Mouse (Mus musculus) lung, postnatal 0 days (tissue): Measurements from ENCODE around the gene Agbl4. TPM values are rescaled to one million over a fixed set of nuclear protein-coding genes. Genes with fewer than 3 reads are reported as not detected.
A peak's percentile ranks its signal among the peaks of the same experiment; 100 is the strongest.

Experiments used
- ATAC-seq: fragments of 200-750 bp; cut with Nextera tagmentation; 2 replicates; pipeline ENCODE4 v1.8.0; 2017; ENCODE audit warnings: moderate library complexity
- DNase-seq: peaks from one replicate; pipeline ENCODE4 v3.0.0-alpha.2; 2016; ENCODE audit warnings: low spot score
- H3K27ac ChIP-seq: fragments of 300-500 bp; sonication (generic); 2 replicates; pipeline ENCODE4 v1.5.1; 2014; ENCODE audit warnings: antibody characterized with exemption, mild to moderate bottlenecking, low read length, mixed read lengths
- H3K27me3 ChIP-seq: fragments of 300-500 bp; sonication (generic); replicated peaks from 2 replicates; pipeline ENCODE4 v1.6.1; 2014; ENCODE audit warnings: low read length, mixed read lengths; ENCODE audit not compliant: insufficient read depth
- H3K36me3 ChIP-seq: fragments of 300-500 bp; sonication (generic); 2 replicates; pipeline ENCODE4 v1.6.1; 2014; ENCODE audit warnings: low read length, mixed read lengths; ENCODE audit not compliant: insufficient read depth
- H3K4me1 ChIP-seq: fragments of 300-500 bp; sonication (generic); 2 replicates; pipeline ENCODE4 v1.6.1; 2014; ENCODE audit warnings: antibody characterized with exemption, low read depth, low read length, mixed read lengths; ENCODE audit not compliant: insufficient read depth
- H3K4me2 ChIP-seq: fragments of 300-500 bp; sonication (generic); replicated peaks from 2 replicates; pipeline ENCODE4 v1.6.1; 2014; ENCODE audit warnings: low read depth, mild to moderate bottlenecking, low read length, moderate library complexity, mixed read lengths
- H3K4me3 ChIP-seq: fragments of 300-500 bp; sonication (generic); 2 replicates; pipeline ENCODE4 v1.5.1; 2014; ENCODE audit warnings: low read depth, low read length
- H3K9ac ChIP-seq: fragments of 300-500 bp; sonication (generic); replicated peaks from 2 replicates; pipeline ENCODE4 v1.6.1; 2014; ENCODE audit warnings: low read depth, mild to moderate bottlenecking
- H3K9me3 ChIP-seq: fragments of 300-500 bp; sonication (generic); 2 replicates; pipeline ENCODE4 v1.6.1; 2016; ENCODE audit warnings: low read length, mixed read lengths
- CTCF ChIP-seq: IDR thresholded peaks from 2 replicates; pipeline ENCODE4 v1.5.1; 2016; ENCODE audit warnings: antibody characterized with exemption, mild to moderate bottlenecking
- EP300 ChIP-seq: IDR thresholded peaks from 2 replicates; pipeline ENCODE4 v1.6.1; 2016; ENCODE audit warnings: antibody characterized with exemption, mild to moderate bottlenecking, control low read depth
- WGBS: fragments of 180-500 bp; shearing (Covaris S2); extraction: QIAGEN DNeasy Blood & Tissue Kit; methylation state at CpG from one replicate; pipeline ENCODE4 v1.1.7; 2014; 5-methylcytosine and 5-hydroxymethylcytosine counted together
- polyA plus RNA-seq: library from polyadenylated mRNA; unstranded; fragments of >200 nt; fragmentation: Nextera tagmentation; extraction: Ambion mirVana; gene quantifications from 2 replicates; pipeline ENCODE4 v1.2.1, GENCODE M21; 2015

The Agbl4 gene
- polyA plus RNA-seq, 1 experiment from 2014 or later: 0.50 TPM

DNA sequence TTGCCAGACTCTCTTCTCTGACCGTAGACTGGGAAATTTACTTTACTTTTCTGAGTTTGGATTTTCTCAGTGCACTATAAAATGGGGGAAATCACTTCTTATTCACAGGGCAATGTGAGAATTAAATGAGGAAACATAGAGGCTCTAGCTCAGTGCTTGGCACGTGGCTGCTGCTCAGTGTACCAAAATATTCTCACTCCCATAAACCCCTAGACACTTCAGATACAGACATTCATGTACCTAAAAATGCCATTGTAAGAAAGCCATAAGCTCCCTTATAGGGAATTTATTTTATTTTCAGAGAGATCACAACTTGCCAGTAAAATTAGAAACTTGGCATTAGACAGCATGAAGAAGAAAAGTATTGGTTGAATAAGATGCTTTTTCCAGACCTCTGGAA, 883.5 kb downstream of the Agbl4 start:
- no peak for ATAC-seq
- 81% methylated on average over 2 of the region's 2 CpGs for WGBS
- no peak overlapping the region for H3K4me3 ChIP-seq

DNA sequence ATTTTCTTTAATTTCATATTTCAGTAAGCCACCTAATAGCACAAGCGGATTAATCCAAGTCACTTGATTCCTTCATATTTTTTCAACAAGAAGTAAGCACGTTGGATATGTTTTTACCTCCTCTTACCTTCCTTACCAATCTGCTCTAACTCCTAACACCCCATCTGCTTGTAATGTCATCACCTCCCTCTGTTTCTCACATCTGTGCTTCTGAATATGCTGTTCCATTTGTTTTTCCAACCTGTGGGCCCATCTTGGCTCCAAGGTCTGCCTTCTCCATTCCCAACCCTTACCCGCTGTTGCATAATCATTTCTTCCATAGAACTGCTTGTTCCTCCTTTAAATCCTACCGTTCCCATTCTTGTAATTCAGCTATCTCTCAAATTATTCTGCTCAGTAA, 884.4 kb downstream of the Agbl4 start:
- no peak for ATAC-seq
- no peaks in the 10 kb centered on the region for H3K27me3 ChIP-seq
- H3K27ac ChIP-seq: no peak overlapping the region
- no peak overlapping the region for H3K4me3 ChIP-seq
- H3K9me3 ChIP-seq: no peaks in the 10 kb centered on the region
- no peak overlapping the region for H3K4me2 ChIP-seq
- no peaks in the 10 kb centered on the region for H3K36me3 ChIP-seq
- no peak overlapping the region for H3K9ac ChIP-seq
- DNase-seq: no peak
- H3K4me1 ChIP-seq: no peaks in the 10 kb centered on the region
- TF ChIP-seq CTCF: no peak
- TF ChIP-seq EP300: no peak
- WGBS: 83% methylated on average over 4 of the region's 4 CpGs

More for the DNA sequence above, 883.5 kb downstream of the Agbl4 start:
- no peaks in the 10 kb centered on the region for H3K36me3 ChIP-seq
- DNase-seq: no peak
- TF ChIP-seq CTCF: no peak
- TF ChIP-seq EP300: no peak
- no peaks in the 10 kb centered on the region for H3K9me3 ChIP-seq
- H3K9ac ChIP-seq: no peak overlapping the region
- H3K4me2 ChIP-seq: no peak overlapping the region
- H3K4me1 ChIP-seq: no peaks in the 10 kb centered on the region
- no peak overlapping the region for H3K27ac ChIP-seq
- H3K27me3 ChIP-seq: no peaks in the 10 kb centered on the region

DNA sequence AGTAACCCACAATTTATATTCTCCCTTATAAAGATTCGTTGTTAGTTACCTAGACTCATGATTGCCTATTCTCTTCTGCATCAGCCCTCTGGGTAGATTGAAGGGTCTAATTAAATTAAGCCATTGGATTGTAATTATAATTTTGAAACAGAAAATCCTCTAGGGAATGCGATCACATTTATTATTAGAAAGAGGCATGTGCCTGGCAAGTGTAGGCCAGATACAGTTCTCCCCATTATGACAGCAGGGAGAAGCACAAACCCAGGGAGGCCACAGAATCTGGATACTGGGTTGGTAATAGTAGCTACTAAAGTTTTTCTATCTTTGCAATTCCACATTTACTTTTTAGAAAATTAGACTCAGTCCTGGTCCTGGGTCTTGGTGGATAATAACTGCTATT, 887.2 kb downstream of the Agbl4 start:
- Histone ChIP-seq H3K4me2 (no peak overlapping the region), H3K4me1 (no peaks in the 10 kb centered on the region), H3K9ac (no peak overlapping the region), H3K4me3 (no peak overlapping the region), H3K9me3 (no peaks in the 10 kb centered on the region), H3K27me3 (no peaks in the 10 kb centered on the region), H3K36me3 (no peaks in the 10 kb centered on the region), H3K27ac (no peak overlapping the region)
- 82% methylated on average over 2 of the region's 2 CpGs for WGBS
- no peak for TF ChIP-seq CTCF
- no peak for TF ChIP-seq EP300
- DNase-seq: no peak
- ATAC-seq: no peak

DNA sequence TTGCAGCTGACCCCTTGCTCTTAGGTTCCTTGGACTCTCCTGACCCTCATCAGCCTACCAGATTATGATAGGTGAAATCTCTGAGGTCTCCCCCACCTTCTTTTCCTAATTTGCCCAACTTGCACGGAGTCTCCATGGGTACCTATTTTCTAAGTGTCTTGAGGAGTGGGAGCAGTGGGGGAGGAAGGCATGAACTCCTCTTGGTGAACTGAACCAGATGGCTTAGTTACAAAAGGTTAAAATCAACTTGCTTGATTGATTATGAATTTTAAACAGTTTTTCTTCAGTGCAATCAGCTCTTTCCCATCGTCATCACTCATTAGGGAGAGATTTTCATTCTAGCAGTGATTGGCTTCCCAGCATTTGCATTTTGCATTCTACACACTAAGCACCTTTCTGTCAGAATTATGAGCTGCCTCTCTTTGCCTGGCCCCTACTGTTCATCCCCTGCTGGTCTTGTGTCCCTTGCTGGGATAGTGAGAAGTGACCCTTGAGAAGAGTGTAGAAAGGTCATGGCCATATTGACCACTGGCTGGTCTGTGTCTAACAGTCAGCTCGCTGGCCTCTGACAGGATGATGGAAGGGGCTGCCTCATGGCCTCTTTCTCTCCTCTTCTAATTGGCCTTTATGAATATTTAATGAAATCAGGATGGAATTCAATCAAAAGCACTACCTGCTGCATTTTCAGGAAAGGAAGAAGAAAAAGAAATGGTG, 897.2 kb downstream of the Agbl4 start:
- H3K36me3 ChIP-seq: no peaks in the 10 kb centered on the region
- TF ChIP-seq CTCF (no peak), EP300 (no peak)
- H3K27ac ChIP-seq: no peak overlapping the region
- no peak for DNase-seq
- 61% methylated on average over 3 of the region's 3 CpGs for WGBS
- H3K9ac ChIP-seq: no peak overlapping the region
- H3K4me2 ChIP-seq: no peak overlapping the region
- H3K9me3 ChIP-seq: no peaks in the 10 kb centered on the region
- no peaks in the 10 kb centered on the region for H3K4me1 ChIP-seq
- ATAC-seq: no peak
- H3K4me3 ChIP-seq: no peak overlapping the region
- H3K27me3 ChIP-seq: no peaks in the 10 kb centered on the region

DNA sequence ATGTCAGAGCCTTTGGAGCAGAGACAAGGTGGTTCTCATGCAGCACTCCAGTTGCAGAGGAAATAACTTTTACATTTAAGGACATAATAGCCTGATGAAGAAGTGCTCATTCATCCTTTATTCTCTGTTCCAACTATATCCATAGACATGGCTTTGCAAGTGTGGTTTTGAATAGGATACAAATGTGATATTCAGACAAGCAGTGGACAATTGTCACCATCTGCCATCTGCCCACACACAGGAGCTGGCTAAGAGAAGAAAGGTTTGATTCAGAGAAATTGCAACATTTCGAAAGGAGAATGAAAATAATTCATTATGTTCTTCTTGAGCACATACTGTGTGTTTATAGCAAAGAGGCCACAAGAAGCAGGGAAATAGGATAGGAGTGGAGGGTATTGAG, 909.1 kb downstream of the Agbl4 start:
- Histone ChIP-seq H3K4me1 (no peaks in the 10 kb centered on the region), H3K4me3 (no peak overlapping the region), H3K27ac (no peak overlapping the region), H3K9me3 (no peaks in the 10 kb centered on the region; the same call in 1 of the 2 replicates), H3K27me3 (no peaks in the 10 kb centered on the region), H3K9ac (no peak overlapping the region), H3K36me3 (no peaks in the 10 kb centered on the region), H3K4me2 (no peak overlapping the region)
- DNase-seq (no peak), ATAC-seq (no peak)
- TF ChIP-seq EP300 (no peak), CTCF (no peak)
- WGBS: 62% methylated on average over 1 of the region's 1 CpGs

DNA sequence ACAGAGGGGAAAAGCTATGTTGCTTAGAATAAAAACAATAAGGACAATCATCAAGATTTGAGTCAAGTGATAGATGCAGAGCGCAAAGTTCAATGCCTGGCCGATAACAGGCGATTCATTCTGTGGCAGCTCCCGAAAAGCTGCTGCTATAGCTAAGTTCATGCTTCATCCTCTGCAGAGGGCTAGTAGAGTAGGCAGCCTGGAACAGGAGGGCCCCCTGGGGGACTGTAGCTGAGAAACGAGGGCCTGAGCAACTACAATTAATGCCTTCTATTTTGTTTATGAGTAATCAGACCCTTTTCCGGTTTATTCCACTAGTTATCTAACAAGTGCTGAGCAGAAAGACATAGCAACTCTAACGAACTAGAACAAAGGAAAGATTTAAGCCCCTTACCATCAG, 909.7 kb downstream of the Agbl4 start:
- Histone ChIP-seq H3K4me3 (no peak overlapping the region), H3K27me3 (no peaks in the 10 kb centered on the region), H3K36me3 (no peaks in the 10 kb centered on the region), H3K9me3 (no peaks in the 10 kb centered on the region; the same call in 1 of the 2 replicates), H3K4me1 (no peaks in the 10 kb centered on the region), H3K27ac (no peak overlapping the region), H3K9ac (no peak overlapping the region), H3K4me2 (no peak overlapping the region)
- no peak for DNase-seq
- no peak for ATAC-seq
- peak; percentile 33 for TF ChIP-seq CTCF
- TF ChIP-seq EP300: no peak
- WGBS: 54% methylated on average over 7 of the region's 7 CpGs
